Mouse (Mus musculus): ENCODE measurements around the gene Haghl.

- no peak for TF ChIP-seq POLR2A (IDR thresholded peaks at IDR 0.05; ENCODE audit: borderline replicate concordance, extremely low read depth, low read depth, low read length)
- TF ChIP-seq CTCF (IDR thresholded peaks at IDR 0.05; ENCODE audit: insufficient read depth, low read length), result no peak
Observed at GRCm38 (mm10) chr17:25795609-25796092, 10.2 kb upstream of the Haghl start, which contains the start of gene AC134908.4.

All from lung, adult 2 months (tissue).